Mouse (Mus musculus) macrophage (primary cell): Measurements from ENCODE around the gene Tmem189. TPM values are rescaled to one million over a fixed set of nuclear protein-coding genes. Genes with fewer than 3 reads are reported as not detected.

Experiments used
- H3K27ac ChIP-seq: fragments of 350-480 bp; formaldehyde crosslinking; 2 replicates; pipeline ENCODE4 v1.9.0; 2021
- H3K36me3 ChIP-seq: fragments of 350-480 bp; formaldehyde crosslinking; 2 replicates; pipeline ENCODE4 v1.9.0; 2021; ENCODE audit errors: inconsistent target
- H3K4me3 ChIP-seq: fragments of 350-480 bp; formaldehyde crosslinking; 2 replicates; pipeline ENCODE4 v1.9.0; 2021; ENCODE audit errors: inconsistent target
- H3K79me2 ChIP-seq: fragments of 350-480 bp; formaldehyde crosslinking; 2 replicates; pipeline ENCODE4 v1.9.0; 2021; ENCODE audit errors: inconsistent target
- WGBS: methylation state at CpG from one replicate; pipeline ENCODE4 v1.1.7; 2026; ENCODE audit warnings: inconsistent platforms; ENCODE audit not compliant: missing documents; 5-methylcytosine and 5-hydroxymethylcytosine counted together
- polyA plus RNA-seq: library from polyadenylated mRNA; stranded (reverse); fragments of 250-400 nt; gene quantifications from 3 replicates; pipeline ENCODE4 v1.2.4, GENCODE M21; 2018; ENCODE audit warnings: inconsistent platforms

The Tmem189 gene
- polyA plus RNA-seq, 1 experiment from 2014 or later = 276 TPM

DNA sequence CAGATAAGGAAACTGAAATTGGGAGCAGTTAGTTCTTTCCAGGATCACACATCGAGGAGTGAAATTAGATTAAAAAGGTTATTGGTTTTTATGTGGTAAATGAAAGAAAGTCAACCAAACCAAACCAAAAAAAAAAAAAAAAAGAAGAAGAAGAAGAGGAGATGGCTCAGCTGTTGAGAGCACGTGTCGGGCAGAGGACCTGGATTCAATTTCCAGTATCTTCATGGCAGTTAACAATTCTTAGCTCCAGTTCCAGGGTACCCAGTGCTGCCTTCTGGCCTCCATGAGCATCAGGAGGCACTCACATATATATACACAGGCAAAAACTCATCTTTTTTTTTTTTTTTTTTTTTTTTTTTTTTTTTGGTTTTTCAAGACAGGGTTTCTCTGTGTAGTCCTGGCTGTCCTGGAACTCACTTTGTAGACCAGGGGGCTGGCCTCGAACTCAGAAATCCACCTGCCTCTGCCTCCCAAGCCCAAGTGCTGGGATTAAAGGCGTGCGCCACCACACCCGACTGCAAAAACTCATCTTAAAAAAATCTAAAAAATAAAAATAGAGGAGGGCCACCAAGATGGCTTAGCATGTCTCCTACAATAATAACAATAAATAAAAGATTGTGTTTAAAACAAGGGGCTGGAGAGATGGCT lies 54.6 kb downstream of the Tmem189 start:
- peak overlapping the region; percentile 77 for H3K27ac ChIP-seq
- peak overlapping the region; percentile 21; the same call in 1 of the 2 replicates for H3K4me3 ChIP-seq

DNA sequence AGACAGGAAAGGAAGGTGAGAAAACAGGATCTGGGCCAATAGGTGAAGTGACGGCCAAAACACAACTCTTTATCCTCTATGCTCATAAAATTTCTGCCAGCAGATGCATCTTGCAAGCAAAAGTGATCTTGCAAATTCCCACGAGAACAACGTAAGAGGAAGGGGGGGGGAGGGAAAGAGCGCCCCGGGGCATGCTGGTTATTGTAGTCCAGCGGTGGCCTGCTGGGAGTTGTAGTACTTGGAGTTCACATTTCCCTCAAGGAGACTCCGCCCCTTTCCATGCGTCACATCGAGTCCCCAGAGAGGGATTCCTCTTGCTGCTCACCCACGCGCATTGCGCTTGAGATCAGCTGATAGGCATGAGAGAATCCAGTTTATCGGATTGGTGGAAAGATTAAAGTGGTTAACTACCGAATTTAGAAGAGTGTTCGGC lies 55.3 kb downstream of the Tmem189 start:
- 1% methylated on average over 10 of the region's 15 CpGs for WGBS
- no peaks in the 10 kb centered on the region for H3K36me3 ChIP-seq
- peak overlapping the region; percentile 21; the same call in 1 of the 2 replicates for H3K4me3 ChIP-seq
- H3K27ac ChIP-seq = peak overlapping the region; percentile 77
- H3K79me2 ChIP-seq = peaks cover 28% of the 10 kb centered on the region

More for the DNA sequence above, 54.6 kb downstream of the Tmem189 start:
- 48% methylated on average over 3 of the region's 7 CpGs for WGBS
- Histone ChIP-seq H3K79me2 (peaks cover 22% of the 10 kb centered on the region), H3K36me3 (no peaks in the 10 kb centered on the region)

DNA sequence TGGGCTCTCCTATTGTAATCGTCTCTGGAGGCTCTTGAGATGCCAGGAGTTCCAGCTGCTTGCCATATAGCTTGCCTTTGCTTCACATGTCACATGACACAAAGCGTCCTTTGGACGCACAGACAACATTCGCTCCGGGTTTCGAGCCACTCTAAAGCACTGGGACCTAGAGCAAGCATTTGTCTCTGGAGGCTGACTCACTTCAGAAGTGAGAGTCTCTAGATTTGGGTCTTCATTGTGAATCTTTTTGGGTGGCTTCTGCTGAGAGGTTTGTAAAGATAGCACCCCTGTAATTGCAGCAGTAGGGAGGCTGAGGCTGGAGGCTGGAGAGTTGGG lies 56.1 kb downstream of the Tmem189 start:
- no peak overlapping the region for H3K27ac ChIP-seq
- no peak overlapping the region for H3K4me3 ChIP-seq
- peaks cover 37% of the 10 kb centered on the region for H3K79me2 ChIP-seq
- WGBS = 88% methylated on average over 6 of the region's 6 CpGs
- H3K36me3 ChIP-seq = no peaks in the 10 kb centered on the region

DNA sequence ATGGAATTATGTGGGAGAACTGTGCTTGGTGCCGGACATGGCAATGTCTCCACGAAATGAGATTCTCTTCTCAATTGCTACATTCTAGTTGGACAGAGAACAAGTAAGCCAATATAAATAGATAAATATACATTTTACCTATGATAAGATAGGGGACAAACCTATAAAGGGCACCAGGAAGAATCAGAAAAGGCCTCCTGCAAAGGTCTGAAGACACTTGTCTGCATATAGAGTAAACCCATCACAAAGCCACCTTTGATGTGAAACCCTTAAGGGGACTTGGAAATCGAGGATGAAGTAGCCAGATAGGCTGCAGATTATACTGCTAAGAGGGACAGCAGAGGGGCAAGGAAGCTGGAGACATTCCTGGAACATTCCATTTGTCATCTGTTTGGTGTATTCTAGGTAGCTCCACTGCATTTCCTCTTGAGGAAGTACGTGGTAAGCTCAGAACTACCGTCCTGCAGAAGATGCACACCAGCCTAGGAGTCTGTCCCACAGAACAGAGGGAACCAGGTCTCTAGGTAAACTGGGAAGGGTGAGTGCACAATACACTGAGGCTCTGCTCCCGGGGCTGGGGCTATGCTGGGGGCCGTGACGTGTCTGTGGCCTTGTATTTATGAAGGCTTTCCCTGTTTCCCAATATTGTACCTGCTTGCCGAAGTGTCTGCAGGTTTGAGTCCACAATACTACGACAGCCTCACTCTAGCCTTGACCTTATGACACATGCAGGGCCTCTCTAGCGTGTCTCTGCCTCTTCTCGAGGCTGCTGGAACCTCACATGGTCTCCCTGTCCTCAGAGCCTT lies 56.7 kb downstream of the Tmem189 start:
- H3K4me3 ChIP-seq = peak overlapping the region; percentile 50
- peaks cover 43% of the 10 kb centered on the region for H3K79me2 ChIP-seq
- 69% methylated on average over 12 of the region's 12 CpGs for WGBS
- no peaks in the 10 kb centered on the region; the same call in 1 of the 2 replicates for H3K36me3 ChIP-seq
- H3K27ac ChIP-seq = peak overlapping the region; percentile 84

DNA sequence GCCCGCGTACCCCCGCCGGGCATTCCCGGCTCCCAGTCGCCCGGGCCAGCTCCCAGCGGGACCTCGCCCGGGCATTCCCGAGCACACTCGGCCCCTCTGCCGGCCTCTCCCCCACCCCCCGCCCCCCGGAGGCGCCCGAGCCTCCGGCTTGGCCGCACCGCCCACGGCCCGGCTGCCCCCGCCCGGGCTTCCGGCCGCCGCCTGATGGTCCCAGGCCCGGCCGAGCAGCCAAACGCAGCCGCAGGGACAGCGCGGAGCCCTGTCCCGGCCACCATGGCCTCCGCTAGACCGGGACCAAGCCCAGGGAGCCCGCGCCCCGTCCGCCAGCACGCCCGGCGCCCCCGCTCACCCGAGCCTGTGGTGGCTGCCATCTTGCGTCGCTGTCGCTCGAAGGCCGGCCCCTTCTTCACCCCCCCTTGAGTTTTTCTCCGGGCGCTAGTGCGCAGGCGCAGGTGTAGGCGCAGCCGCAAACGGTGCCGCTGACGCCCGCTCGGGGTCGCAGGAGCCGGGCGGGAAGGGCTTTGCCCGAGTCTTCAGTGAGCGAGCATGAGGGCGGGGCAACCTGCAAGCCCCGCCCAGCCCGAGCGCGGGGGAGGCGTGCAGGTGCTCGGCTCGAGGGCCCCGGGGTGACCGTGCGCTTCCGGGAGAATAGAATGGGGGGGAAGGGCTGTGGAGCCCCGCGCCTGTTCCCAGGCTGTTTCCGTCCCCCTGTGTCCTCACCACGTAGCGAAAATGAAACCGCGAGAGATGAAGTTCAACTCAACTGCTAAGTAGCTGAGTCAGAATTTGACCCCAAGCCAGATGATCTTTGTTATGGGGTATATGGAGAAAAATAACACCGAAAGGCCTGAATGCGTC lies 57.8 kb downstream of the Tmem189 start, which contains the start of gene Ube2v1:
Ube2v1 (minus strand) TSS at position 505 of the 858 bp plus-strand sequence.
- H3K36me3 ChIP-seq = peaks cover 7% of the 10 kb centered on the region; the same call in 1 of the 2 replicates
- peaks cover 54% of the 10 kb centered on the region for H3K79me2 ChIP-seq
- H3K27ac ChIP-seq = peak within 1 kb of the TSS; percentile 84
- under 1% methylated on average over 76 of the region's 87 CpGs for WGBS
- peak within 1 kb of the TSS; percentile 63 for H3K4me3 ChIP-seq

DNA sequence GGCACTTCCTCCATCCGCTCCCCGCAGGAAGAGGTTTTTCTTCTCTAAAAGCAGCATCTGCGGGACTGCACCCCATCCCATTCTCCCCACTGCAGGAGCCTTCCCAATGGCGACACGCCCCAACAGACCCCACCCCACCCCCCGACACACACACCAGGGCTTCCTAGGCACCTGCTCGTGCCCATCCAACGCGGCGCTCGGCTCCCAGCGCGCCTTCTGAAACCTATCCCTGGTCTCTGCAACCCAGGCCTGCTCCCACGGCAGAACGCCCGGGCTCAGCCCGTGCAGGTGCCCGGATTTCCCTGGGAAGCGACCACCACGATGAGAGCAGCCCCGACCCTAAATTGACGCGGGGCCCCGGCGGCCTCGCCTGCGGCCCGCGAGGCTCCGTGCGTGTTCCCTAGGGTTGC lies 58.4 kb downstream of the Tmem189 start:
- WGBS = 2% methylated on average over 31 of the region's 31 CpGs
- peaks cover 7% of the 10 kb centered on the region; the same call in 1 of the 2 replicates for H3K36me3 ChIP-seq
- H3K79me2 ChIP-seq = peaks cover 60% of the 10 kb centered on the region
- peak overlapping the region; percentile 63 for H3K4me3 ChIP-seq
- H3K27ac ChIP-seq = peak overlapping the region; percentile 33

DNA sequence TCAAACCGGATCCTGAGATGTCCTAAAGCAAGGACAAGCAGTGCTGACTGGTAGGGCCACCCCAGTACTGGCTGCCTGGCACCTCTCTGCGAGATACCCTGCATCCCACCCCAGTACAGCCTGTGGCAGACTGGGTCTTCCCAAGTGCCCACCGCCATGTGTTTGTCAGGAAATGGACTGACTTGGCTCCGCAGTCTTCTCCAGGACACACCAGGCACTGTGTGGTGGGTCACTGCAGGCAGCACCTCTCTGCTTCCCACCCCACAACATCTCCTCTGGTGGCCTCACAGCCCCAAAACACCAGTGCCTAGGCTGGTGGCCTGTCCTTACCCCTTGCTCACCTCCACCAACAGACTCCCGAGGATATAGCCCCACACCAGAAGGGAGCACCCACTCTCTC lies 59.2 kb downstream of the Tmem189 start:
- H3K4me3 ChIP-seq = peak overlapping the region; percentile 63
- peaks cover 68% of the 10 kb centered on the region for H3K79me2 ChIP-seq
- 65% methylated on average over 5 of the region's 5 CpGs for WGBS
- H3K36me3 ChIP-seq = peaks cover 7% of the 10 kb centered on the region; the same call in 1 of the 2 replicates
- peak overlapping the region; percentile 33 for H3K27ac ChIP-seq

DNA sequence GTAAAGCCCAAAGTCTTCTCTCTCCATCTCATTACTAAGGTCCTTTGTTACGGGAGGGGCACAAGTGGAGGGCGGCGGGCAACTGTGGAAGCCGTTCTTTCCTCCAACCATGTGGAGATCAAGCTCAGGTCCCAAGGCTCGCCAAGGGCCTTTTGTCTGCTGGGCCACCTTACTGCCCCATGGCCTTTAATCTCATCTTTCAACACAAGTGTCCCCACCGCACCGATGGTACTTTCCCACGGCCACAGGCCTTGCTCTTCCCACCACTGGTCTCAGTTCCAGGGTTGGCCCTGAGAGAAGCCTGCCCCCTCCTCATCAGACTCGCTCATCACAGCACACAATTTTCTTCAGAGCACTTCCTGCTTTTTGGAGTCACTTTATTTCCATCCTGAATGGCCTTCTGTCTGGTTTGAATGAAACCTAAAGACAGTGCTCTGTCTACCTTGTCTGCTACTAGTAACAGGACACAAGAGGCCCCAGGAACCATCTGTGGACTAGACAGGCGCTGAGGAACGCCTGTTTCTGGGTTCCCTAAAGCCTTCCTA lies 59.9 kb downstream of the Tmem189 start:
- no peak overlapping the region for H3K27ac ChIP-seq
- H3K4me3 ChIP-seq = no peak overlapping the region
- peaks cover 7% of the 10 kb centered on the region; the same call in 1 of the 2 replicates for H3K36me3 ChIP-seq
- peaks cover 75% of the 10 kb centered on the region for H3K79me2 ChIP-seq
- WGBS = 90% methylated on average over 11 of the region's 11 CpGs

DNA sequence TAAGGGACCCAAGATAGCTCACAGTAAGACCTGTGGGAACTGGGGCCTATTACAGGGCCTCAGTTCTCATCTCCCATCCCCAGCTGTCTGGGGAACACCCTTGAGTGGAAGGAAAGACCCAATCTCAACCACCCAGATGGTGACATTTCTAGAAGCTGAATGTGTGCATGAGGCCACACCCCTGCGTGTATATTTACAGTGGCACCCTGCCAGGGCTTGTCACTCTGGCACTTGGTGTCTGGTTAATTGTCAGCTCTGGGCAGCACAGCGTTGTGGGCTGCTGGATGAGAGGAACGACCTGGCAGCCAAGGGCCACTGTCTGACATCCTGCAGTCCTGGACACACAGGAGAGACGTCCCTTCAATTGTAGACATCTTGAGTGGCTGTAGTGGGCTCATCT lies 60.8 kb downstream of the Tmem189 start:
- Histone ChIP-seq H3K79me2 (peaks cover 83% of the 10 kb centered on the region), H3K4me3 (no peak overlapping the region), H3K27ac (no peak overlapping the region), H3K36me3 (peaks cover 7% of the 10 kb centered on the region; the same call in 1 of the 2 replicates)
- 70% methylated on average over 4 of the region's 4 CpGs for WGBS

DNA sequence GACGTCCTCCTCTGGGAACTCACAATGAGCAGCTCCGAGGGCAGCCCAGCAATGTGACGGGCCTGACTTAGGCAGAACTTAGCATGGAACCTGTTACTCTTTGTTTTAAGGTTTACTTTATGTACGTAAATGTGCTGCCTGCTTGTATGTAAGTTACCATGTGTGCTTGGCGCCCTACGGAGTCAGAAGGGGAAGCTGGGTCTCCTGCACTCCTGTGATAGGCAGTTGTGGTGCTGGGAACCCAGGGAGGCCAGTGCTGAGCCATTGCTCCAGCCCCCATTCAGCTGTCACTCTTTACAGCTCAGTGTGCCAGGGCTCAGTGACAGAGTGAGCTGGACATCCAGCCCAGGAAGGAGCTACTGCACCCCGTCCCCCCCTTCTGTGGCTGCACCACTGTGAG lies 62.6 kb downstream of the Tmem189 start:
- peaks cover 7% of the 10 kb centered on the region; the same call in 1 of the 2 replicates for H3K36me3 ChIP-seq
- no peak overlapping the region for H3K4me3 ChIP-seq
- 87% methylated on average over 7 of the region's 7 CpGs for WGBS
- H3K27ac ChIP-seq = no peak overlapping the region
- peaks cover 94% of the 10 kb centered on the region for H3K79me2 ChIP-seq

DNA sequence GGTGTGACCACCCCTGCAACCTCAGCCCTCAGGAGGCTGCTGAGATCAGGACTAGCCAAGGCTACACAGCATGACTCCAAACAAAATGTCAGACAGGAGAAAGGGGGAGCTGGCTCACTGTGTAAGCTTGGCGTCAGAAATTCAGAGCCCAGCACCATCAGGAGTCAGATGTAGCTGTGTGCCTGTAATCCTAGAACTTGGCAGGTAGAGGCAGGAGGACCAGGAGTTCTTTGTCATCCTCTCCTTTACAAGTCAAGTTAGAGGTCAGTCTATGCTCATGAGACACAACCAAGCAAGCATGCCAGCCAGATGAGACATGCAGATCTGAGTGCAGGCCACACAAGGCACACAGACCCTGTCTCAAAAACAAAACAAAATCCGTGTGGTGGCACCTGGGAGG lies 64.0 kb downstream of the Tmem189 start:
- peaks cover 7% of the 10 kb centered on the region; the same call in 1 of the 2 replicates for H3K36me3 ChIP-seq
- 83% methylated on average over 2 of the region's 2 CpGs for WGBS
- H3K79me2 ChIP-seq = peaks cover 100% of the 10 kb centered on the region
- H3K4me3 ChIP-seq = no peak overlapping the region
- H3K27ac ChIP-seq = no peak overlapping the region

DNA sequence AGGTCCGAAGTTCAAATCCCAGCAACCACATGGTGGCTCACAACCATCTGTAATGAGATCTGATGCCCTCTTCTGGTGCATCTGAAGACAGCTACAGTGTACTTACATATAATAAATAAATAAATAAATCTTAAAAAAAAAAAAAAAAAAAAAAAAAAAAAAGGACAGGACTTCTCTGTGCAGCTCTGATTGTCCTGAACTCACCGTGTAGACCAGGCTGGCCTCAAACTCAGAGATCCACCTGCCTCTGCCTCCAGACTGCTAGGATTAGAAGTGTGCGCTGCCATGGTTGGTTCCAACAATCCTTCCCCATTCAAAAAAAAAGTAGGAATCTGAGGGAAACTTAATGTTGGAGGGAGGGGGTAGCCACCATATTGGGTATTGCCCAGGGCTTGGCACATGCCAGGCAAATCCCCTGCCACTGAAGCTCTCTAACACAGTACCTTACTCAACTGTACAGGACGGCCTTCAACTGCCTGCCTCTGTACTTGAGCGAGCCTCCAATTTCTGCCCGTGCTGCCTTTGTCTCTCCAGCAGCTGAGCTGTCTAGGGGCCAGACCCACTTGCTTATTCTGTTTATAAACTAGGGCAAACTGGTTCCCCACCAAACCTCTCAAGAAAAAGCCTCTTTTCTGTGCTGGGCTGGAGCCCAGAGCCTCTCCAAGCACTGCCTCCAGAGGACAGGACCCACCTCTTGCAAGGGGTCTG lies 65.1 kb downstream of the Tmem189 start:
- Histone ChIP-seq H3K79me2 (peaks cover 100% of the 10 kb centered on the region), H3K4me3 (no peak overlapping the region), H3K27ac (no peak overlapping the region), H3K36me3 (peaks cover 7% of the 10 kb centered on the region; the same call in 1 of the 2 replicates)
- 89% methylated on average over 5 of the region's 6 CpGs for WGBS

DNA sequence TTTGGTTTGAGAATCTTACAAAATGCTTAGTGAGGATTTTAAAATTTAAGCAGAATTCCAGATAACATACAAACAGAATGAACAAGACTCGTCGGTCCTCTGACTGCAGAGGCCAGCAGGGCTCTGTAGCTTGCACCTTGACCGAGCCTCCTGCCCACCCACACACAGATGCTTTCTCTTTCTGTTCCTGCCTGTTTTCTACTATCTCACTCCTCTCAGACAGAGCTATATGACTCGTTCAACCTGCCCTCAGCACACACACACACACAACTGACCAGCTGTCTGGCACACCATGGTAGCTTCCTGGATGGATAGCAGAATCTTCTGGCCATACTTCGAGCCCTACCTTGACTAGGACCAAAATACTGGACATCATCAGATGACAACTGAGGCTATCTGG lies 66.7 kb downstream of the Tmem189 start:
- WGBS = 60% methylated on average over 5 of the region's 5 CpGs
- peaks cover 7% of the 10 kb centered on the region; the same call in 1 of the 2 replicates for H3K36me3 ChIP-seq
- no peak overlapping the region for H3K4me3 ChIP-seq
- H3K79me2 ChIP-seq = peaks cover 100% of the 10 kb centered on the region
- H3K27ac ChIP-seq = no peak overlapping the region
